Mouse (Mus musculus) brain, embryonic 14.5 days (tissue): ENCODE data around the gene Ces2f. TPM values are rescaled to one million over a fixed set of nuclear protein-coding genes. Genes with fewer than 3 reads are reported as not detected.
A peak's percentile ranks its signal among the peaks of the same experiment; 100 is the strongest.
"Not testable (repeated sequence)": the region's sequence is repeated elsewhere in the genome, so short reads cannot be mapped to it uniquely, and the experiment has no call there.

ENCODE experiments used
- DNase-seq: peaks from one replicate; pipeline ENCODE4 v3.0.0-alpha.2; 2011; ENCODE audit warnings: low read depth
- CTCF ChIP-seq: fragments of 200-500 bp; IDR thresholded peaks from 2 replicates; pipeline ENCODE4 v1.5.1; 2012; ENCODE audit warnings: inconsistent platforms, mild to moderate bottlenecking, moderate library complexity, borderline replicate concordance; ENCODE audit not compliant: insufficient read depth, insufficient read length; ENCODE audit errors: extremely low read depth
- POLR2A ChIP-seq: fragments of 200-500 bp; IDR thresholded peaks from 2 replicates; pipeline ENCODE4 v1.6.1; 2012; ENCODE audit warnings: mild to moderate bottlenecking, inconsistent platforms, borderline replicate concordance; ENCODE audit not compliant: poor library complexity, insufficient read depth, insufficient read length, severe bottlenecking; ENCODE audit errors: extremely low read depth
- polyA plus RNA-seq: library from polyadenylated mRNA; depleted of rRNA; stranded (reverse); fragments of >200 nt; gene quantifications from 2 replicates; pipeline ENCODE4 v1.2.3, GENCODE M21; 2012; rRNA removed

Gene Ces2f
- polyA plus RNA-seq = not detected in 2 replicates

DNA sequence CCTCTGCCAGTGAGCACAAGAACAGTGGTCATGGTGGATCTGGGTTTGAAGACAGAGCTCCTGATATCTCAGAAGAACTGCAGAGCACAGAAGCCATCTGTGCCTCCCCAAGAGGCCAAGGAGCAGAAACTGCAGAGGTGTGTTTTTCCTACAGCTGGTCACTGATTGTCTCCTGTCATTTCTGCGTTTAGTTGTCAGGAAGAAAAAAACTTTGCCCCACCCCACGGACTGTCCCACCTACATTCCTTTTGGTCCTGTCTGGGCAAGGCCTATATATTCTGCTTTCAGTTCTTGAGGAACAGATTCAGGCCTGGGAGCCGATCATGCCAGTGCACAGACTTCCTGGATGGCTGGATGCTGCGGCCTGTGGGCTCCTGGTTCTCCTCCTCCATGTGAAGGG, at the start of gene Ces2f:
Ces2f (plus strand) TSS at position 301 of the 400 bp plus-strand sequence.
- TF ChIP-seq POLR2A (no peak), CTCF (no peak)
- DNase-seq = no peak

DNA sequence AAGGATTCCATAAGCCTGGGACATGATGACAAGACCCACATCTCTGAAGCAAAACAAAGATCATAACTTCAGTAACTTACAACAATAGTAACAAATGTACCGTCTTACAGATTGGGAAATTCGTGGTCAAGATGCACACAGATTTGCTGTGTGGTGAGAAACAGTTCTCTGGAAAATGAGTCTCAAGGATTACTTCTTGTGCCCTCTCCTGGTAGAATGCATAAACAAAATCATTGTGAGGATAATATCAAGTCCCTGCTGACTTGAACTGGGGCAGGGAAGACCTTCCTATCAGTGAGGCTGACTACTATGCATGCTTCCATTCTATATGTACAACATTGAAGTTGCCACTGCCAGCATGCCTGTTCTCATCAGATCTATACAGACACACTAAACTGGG, 45.4 kb upstream of the Ces2f start:
- TF ChIP-seq POLR2A = no peak
- no peak for TF ChIP-seq CTCF
- no peak for DNase-seq

DNA sequence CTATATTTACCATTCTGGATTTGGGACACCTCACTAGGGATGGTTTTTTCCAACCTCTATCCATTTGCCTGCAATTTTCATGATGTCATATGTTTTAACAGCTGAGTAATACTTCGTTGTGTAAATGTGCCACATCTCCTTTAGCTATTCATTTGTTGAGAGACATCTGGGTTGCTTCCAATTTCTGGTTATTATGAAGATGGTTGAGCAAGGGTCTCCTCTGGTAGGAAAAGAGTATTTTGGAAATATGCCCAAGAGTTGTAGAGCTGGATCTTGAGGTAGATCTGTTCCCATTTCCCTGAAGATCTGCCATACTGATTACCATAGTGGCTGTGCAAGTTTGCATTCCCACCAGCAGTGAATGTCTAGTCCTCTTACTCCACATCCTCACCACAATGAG, 40.0 kb upstream of the Ces2f start:
- DNase-seq = no peak
- TF ChIP-seq POLR2A (no peak), CTCF (no peak)

DNA sequence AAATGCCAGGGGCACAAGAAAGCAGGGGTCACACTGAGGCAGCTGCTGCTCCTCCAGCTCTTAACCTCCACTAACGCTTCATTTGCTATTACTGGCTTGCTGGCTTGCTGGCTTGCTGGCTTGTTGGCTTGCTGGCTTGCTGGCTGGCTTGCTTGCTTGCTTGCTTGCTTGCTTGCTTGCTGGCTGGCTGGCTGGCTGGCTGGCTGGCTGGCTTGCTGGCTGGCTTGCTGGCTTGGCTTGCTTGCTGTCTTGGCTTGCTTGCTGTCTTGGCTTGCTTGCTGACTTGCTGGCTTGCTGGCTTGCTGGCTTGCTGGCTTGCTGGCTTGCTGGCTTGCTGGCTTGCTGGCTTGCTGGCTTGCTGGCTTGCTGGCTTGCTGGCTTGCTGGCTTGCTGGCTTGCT, 38.1 kb upstream of the Ces2f start:
- peak; percentile 59 for DNase-seq

DNA sequence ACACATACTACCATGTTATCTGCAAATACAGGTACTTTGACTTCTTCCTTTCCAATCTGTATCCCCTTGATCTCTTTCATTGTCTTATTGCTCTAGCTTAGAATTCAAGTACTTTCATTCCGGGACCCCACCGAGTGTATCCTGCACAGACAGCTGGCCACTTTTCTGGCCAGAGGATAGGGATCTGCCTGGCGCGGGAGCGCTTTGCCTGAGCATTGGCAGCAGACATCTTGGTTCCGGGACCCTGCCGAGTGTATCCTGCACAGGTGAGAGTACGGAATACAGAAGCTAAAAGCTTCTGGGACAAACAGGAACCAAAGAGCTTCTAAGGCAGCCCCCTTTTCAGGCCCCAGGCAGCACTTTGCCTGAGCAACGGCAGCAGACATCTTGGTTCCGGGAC, 37.5 kb upstream of the Ces2f start:
- not testable (repeated sequence) for DNase-seq

DNA sequence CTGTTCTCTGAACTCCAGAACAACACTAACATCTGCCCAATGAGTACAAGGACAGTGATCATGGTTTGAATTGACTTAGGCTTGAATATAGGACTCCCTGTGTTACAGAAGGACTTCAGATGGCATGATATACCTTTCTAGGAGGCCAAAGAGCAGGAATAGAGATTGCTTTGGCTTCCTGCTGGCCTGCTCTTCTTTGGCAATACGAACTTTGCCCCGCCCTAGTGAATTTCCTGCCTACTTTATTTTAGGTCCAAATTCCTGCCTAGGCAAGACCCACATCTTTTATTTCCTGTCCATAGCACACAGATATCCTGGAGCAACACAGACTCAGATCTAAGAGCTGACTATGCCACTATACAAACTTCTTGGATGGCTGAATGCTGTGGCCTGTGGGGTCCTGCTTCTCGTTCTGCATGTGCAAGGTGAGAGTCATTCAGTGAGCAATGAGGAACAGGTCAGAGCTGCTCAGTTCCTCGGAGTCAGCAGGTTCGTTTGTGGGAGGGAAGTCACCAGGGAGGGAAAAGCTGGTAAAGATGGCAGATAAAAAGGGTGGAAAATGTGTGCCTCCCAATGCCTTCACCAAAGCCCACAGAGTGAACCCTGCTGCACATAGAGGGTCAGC, 21.1 kb upstream of the Ces2f start, which contains the start of gene Ces2e:
Ces2e (plus strand) TSS at position 289 of the 625 bp plus-strand sequence.
- no peak for TF ChIP-seq POLR2A
- no peak for TF ChIP-seq CTCF
- DNase-seq = no peak

DNA sequence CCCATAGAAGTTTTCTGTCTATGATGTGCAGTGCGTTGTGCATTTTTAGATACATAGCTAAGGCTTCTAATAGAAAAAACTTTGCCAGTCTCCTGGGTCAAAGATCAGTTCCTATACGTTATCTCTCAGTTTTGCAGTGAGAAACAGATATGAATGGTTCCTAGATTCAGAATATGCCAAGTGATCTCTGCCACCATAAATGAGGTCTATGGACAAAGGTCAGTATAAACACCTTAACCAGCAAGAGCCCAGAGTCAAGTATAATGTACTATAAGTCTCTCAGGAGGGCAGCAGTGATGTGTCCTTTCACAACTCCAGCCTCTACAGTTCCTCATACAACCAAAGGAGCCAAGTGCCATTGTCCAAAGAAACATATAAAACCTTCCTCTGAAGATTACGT, 19.9 kb upstream of the Ces2f start:
- TF ChIP-seq CTCF (no peak), POLR2A (no peak)
- DNase-seq = no peak

DNA sequence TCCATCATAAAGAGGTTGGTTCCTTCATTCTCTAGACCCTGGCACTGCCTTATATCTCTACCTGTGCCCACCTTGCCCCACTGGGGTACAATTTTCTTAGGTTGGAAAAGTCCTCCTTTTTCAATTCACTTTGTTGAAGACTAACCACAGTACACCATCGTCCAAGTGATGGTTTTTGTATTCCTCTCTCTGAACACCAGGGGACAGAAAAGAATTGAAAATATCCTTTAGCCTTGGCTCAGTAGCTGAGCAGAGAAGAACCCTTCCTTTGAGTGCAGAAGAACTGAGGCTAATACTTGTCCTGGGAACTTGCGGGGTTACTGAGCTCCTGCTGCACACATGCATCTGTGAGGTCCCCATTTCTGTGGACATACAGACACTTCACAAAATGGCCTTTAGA, 2.5 kb upstream of the Ces2f start:
- no peak for DNase-seq
- TF ChIP-seq POLR2A = no peak
- no peak for TF ChIP-seq CTCF

DNA sequence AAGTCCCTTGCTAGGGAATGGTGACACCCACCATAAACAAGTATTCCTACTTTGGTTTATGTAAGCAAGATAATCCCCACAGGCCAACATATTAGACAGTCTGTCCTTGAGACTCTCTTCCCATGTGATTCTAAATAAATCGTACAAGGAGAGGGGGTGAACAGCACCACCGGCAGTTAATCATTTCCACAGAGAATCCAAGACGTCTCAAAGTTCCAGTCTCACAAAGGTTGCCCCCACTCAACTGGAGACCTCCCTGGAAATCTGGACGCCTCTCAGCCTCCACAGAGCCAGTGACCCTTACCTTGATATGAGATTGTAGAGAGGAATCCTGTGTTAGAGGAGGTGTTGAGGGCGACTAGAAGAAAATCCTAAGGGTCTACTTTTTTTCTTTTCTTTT, 1.9 kb downstream of the Ces2f start:
- TF ChIP-seq POLR2A (no peak), CTCF (no peak)

DNA sequence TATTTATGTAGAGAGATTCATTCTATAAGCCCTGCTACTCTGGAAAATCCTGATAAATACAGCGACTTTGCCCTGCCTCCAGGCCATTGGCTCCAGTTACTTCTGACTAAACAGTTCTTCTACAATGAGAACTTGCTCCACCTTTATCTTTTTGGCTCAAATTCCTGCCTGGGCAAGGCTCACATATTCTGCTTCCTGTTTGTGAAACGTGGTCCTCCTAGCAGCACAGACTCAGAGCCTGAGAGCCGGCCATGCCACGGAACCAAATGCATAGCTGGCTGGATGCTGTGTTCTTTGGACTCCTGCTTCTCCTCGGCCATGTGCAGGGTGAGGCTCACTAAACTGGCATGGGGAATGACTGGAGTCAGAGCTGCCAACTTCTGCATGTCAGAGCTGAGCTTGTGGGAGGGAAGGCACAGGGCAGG, 14.4 kb downstream of the Ces2f start, which contains the start of gene Ces2g:
Ces2g (plus strand) TSS at position 182 of the 425 bp plus-strand sequence.
- TF ChIP-seq CTCF (no peak), POLR2A (no peak)
- DNase-seq = no peak

More for the DNA sequence above, 1.9 kb downstream of the Ces2f start:
- DNase-seq = no peak

DNA sequence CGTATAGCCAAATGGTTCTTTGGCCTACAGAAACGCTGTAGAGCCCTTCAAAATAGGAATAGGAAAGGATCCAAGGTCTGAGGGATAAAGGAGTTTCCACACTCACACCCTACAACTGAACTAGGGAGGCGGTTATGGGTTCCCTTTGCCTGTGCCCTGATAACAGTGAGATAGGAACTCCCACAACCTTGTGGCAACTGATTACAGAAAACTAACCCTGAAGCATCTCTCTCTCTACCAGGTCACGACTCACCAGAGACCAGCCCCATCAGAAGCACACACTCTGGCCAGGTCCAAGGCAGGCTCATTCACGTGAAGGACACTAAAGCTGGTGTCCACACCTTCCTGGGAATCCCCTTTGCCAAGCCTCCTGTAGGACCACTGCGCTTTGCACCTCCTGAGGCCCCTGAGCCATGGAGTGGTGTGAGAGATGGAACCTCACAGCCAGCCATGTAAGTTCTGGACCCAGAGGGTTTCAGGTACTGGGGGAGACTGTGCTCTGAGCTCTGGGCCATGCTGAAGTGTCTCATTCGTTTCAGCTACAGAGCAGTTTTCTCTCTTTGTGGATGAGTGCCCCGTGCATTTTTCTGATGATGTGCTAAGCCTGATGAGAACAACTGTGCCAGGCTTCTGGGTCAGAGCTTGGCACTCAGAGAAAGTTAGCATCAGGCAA, 15.2 kb downstream of the Ces2f start:
- TF ChIP-seq CTCF (no peak), POLR2A (no peak)
- no peak for DNase-seq

DNA sequence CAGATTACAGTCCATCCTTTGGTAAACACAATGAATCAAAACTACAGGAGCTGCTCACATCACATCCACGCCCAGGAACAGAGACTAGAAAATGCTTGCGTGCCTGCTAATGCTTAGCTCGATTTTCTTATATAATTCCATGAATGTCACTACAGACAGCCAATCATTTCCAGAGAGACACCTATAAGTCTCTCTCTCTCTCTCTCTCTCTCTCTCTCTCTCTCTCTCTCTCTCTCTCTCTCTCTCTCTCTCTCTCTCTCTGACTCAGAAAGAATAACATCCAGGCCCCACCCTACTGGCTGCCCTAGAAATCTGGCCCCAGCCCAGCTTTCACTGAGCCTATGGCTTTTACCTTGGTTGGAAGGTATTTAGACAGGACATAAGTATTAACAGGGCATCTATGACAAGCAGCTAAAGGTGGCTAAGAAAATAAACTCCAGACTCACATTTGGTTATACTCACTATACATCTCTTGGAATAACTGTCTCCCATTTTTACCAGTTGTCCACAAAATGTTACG, 16.3 kb downstream of the Ces2f start:
- TF ChIP-seq POLR2A (no peak), CTCF (no peak)
- no peak for DNase-seq

DNA sequence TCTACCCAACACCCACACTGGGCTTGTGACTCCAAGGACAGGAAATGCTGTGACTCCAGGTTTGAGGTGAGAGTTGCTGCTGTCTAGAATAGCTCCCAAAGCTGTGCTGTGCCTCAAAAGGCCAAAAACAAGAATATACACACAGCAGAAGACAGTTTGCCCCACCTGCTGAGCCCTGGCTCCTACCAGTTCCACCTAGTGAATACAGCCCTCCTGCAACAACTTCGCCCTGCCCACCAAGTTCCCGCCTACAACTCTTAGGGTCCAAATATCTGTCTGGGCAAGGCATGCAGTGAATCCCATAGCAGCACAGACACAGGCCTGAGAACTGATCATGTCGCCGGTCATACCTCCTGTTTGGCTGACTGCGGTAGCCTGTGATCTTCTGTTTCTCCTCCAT, 37.0 kb downstream of the Ces2f start:
- TF ChIP-seq CTCF (no peak), POLR2A (no peak)
- no peak for DNase-seq

DNA sequence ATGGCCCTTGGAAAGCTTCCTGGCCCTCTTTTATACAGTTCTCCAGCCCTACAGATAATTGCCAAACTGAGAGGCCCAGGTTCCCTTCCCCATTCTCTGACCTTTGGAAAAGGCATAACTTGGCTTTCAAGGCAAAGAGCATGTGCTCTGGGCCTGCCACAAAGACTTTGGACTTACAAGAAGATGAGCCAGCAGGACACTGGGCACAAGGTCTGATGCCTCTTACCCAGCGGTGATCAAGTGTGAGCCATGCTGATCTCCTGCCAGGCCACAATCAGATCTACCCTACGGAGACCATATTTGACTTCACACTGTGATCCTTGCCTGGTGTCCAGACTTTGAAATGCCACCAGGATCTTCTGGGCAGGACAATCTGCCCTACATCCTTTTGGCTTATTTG, 37.8 kb downstream of the Ces2f start:
- DNase-seq = no peak
- TF ChIP-seq CTCF (no peak), POLR2A (no peak)
